Mouse (Mus musculus) stomach, embryonic 16.5 days (tissue): ENCODE results near the gene Cdyl2. TPM values are rescaled to one million over a fixed set of nuclear protein-coding genes. Genes with fewer than 3 reads are reported as not detected.

Source experiments
- ATAC-seq: fragments of 200-750 bp; cut with Nextera tagmentation; 2 replicates; pipeline ENCODE4 v1.8.0; 2017; ENCODE audit warnings: moderate number of reproducible peaks, moderate TSS enrichment; ENCODE audit not compliant: insufficient read depth, low FRiP score
- H3K27ac ChIP-seq: fragments of 300-500 bp; sonication (generic); 2 replicates; pipeline ENCODE4 v1.5.1; 2014; ENCODE audit warnings: low read length
- H3K27me3 ChIP-seq: fragments of 300-500 bp; sonication (generic); 2 replicates; pipeline ENCODE4 v1.6.1; 2014; ENCODE audit warnings: low read length, control low read depth, mixed read lengths; ENCODE audit not compliant: control insufficient read depth, insufficient read depth
- H3K36me3 ChIP-seq: fragments of 300-500 bp; sonication (generic); 2 replicates; pipeline ENCODE4 v1.6.1; 2014; ENCODE audit warnings: low read length; ENCODE audit not compliant: control insufficient read depth, insufficient read depth
- H3K4me1 ChIP-seq: fragments of 300-500 bp; sonication (generic); 2 replicates; pipeline ENCODE4 v1.6.1; 2014; ENCODE audit warnings: low read length, control low read depth, mixed read lengths; ENCODE audit not compliant: control insufficient read depth, insufficient read depth
- H3K4me2 ChIP-seq: fragments of 300-500 bp; sonication (generic); 2 replicates; pipeline ENCODE4 v1.6.1; 2014; ENCODE audit warnings: low read depth, low read length, mixed read lengths
- H3K4me3 ChIP-seq: fragments of 300-500 bp; sonication (generic); replicated peaks from 2 replicates; pipeline ENCODE4 v1.5.1; 2014; ENCODE audit warnings: mild to moderate bottlenecking, low read length
- H3K9ac ChIP-seq: fragments of 300-500 bp; sonication (generic); 2 replicates; pipeline ENCODE4 v1.6.1; 2014; ENCODE audit warnings: low read length
- H3K9me3 ChIP-seq: fragments of 300-500 bp; sonication (generic); replicated peaks from 2 replicates; pipeline ENCODE4 v1.6.1; 2016; ENCODE audit warnings: low read length, control low read depth; ENCODE audit not compliant: control insufficient read depth
- WGBS: fragments of 180-500 bp; shearing (Covaris S2); extraction: QIAGEN DNeasy Blood & Tissue Kit; methylation state at CpG from one replicate; pipeline ENCODE4 v1.1.7; 2014; 5-methylcytosine and 5-hydroxymethylcytosine counted together
- polyA plus RNA-seq: library from polyadenylated mRNA; unstranded; fragments of >200 nt; fragmentation: Nextera tagmentation; extraction: Ambion mirVana; gene quantifications from 2 replicates; pipeline ENCODE4 v1.2.1, GENCODE M21; 2015

The Cdyl2 gene
- polyA plus RNA-seq, 1 experiment from 2014 or later: 4.4 TPM

- no peaks in the 10 kb centered on the region for H3K27me3 ChIP-seq
- no peak overlapping the region for H3K4me3 ChIP-seq
- H3K4me2 ChIP-seq: no peak overlapping the region
- H3K27ac ChIP-seq: no peak overlapping the region
- no peaks in the 10 kb centered on the region for H3K4me1 ChIP-seq
- H3K9me3 ChIP-seq: no peaks in the 10 kb centered on the region
- no peaks in the 10 kb centered on the region for H3K36me3 ChIP-seq
- no peak for ATAC-seq
- no peak overlapping the region for H3K9ac ChIP-seq
- 81% methylated on average over 3 of the region's 3 CpGs for WGBS
Measured at GRCm38 (mm10) chr8:116656811-116657210, 76.0 kb downstream of the Cdyl2 start.

- no peak overlapping the region for H3K27ac ChIP-seq
- H3K4me3 ChIP-seq: no peak overlapping the region
- no peaks in the 10 kb centered on the region for H3K36me3 ChIP-seq
- H3K4me1 ChIP-seq: no peaks in the 10 kb centered on the region
- no peaks in the 10 kb centered on the region for H3K27me3 ChIP-seq
- no peaks in the 10 kb centered on the region for H3K9me3 ChIP-seq
- no peak overlapping the region for H3K9ac ChIP-seq
- WGBS: 64% methylated on average over 3 of the region's 3 CpGs
- ATAC-seq: no peak
- H3K4me2 ChIP-seq: no peak overlapping the region
Measured at GRCm38 (mm10) chr8:116654881-116655280, 77.9 kb downstream of the Cdyl2 start.

- Histone ChIP-seq H3K4me1 (no peaks in the 10 kb centered on the region), H3K27me3 (no peaks in the 10 kb centered on the region), H3K4me2 (no peak overlapping the region), H3K4me3 (no peak overlapping the region), H3K9me3 (no peaks in the 10 kb centered on the region), H3K9ac (no peak overlapping the region), H3K27ac (no peak overlapping the region), H3K36me3 (no peaks in the 10 kb centered on the region)
- ATAC-seq: no peak
- 74% methylated on average over 4 of the region's 4 CpGs for WGBS
Measured at GRCm38 (mm10) chr8:116652949-116653348, 79.8 kb downstream of the Cdyl2 start.

GRCm38 (mm10) chr8:116649975-116650725 is 82.6 kb downstream of the Cdyl2 start:
- H3K27me3 ChIP-seq: no peaks in the 10 kb centered on the region
- ATAC-seq: no peak
- H3K4me3 ChIP-seq: no peak overlapping the region
- H3K4me2 ChIP-seq: no peak overlapping the region
- no peak overlapping the region for H3K9ac ChIP-seq
- no peaks in the 10 kb centered on the region for H3K9me3 ChIP-seq
- 75% methylated on average over 16 of the region's 16 CpGs for WGBS
- no peaks in the 10 kb centered on the region for H3K36me3 ChIP-seq
- H3K4me1 ChIP-seq: no peaks in the 10 kb centered on the region
- H3K27ac ChIP-seq: no peak overlapping the region

- no peak overlapping the region for H3K4me2 ChIP-seq
- 66% methylated on average over 4 of the region's 4 CpGs for WGBS
- no peak overlapping the region for H3K27ac ChIP-seq
- H3K9me3 ChIP-seq: no peaks in the 10 kb centered on the region
- H3K27me3 ChIP-seq: no peaks in the 10 kb centered on the region
- no peaks in the 10 kb centered on the region for H3K36me3 ChIP-seq
- no peak for ATAC-seq
- H3K4me3 ChIP-seq: no peak overlapping the region
- H3K4me1 ChIP-seq: no peaks in the 10 kb centered on the region
- H3K9ac ChIP-seq: no peak overlapping the region
Measured at GRCm38 (mm10) chr8:116645376-116645775, 87.4 kb downstream of the Cdyl2 start.

GRCm38 (mm10) chr8:116640925-116641324 is 91.9 kb downstream of the Cdyl2 start:
- no peaks in the 10 kb centered on the region for H3K27me3 ChIP-seq
- 63% methylated on average over 10 of the region's 10 CpGs for WGBS
- no peak overlapping the region for H3K4me2 ChIP-seq
- no peaks in the 10 kb centered on the region for H3K4me1 ChIP-seq
- no peak overlapping the region for H3K9ac ChIP-seq
- H3K36me3 ChIP-seq: no peaks in the 10 kb centered on the region
- H3K9me3 ChIP-seq: no peaks in the 10 kb centered on the region
- no peak for ATAC-seq
- no peak overlapping the region for H3K4me3 ChIP-seq
- H3K27ac ChIP-seq: no peak overlapping the region

GRCm38 (mm10) chr8:116637998-116638397 is 94.8 kb downstream of the Cdyl2 start:
- Histone ChIP-seq H3K4me3 (no peak overlapping the region), H3K4me2 (no peak overlapping the region), H3K9ac (no peak overlapping the region), H3K27me3 (no peaks in the 10 kb centered on the region), H3K9me3 (no peaks in the 10 kb centered on the region), H3K4me1 (no peaks in the 10 kb centered on the region), H3K36me3 (no peaks in the 10 kb centered on the region), H3K27ac (no peak overlapping the region)
- no peak for ATAC-seq
- 79% methylated on average over 4 of the region's 4 CpGs for WGBS

GRCm38 (mm10) chr8:116637193-116637592 is 95.6 kb downstream of the Cdyl2 start:
- Histone ChIP-seq H3K9ac (no peak overlapping the region), H3K27ac (no peak overlapping the region), H3K9me3 (no peaks in the 10 kb centered on the region), H3K36me3 (no peaks in the 10 kb centered on the region), H3K4me1 (no peaks in the 10 kb centered on the region), H3K4me2 (no peak overlapping the region), H3K4me3 (no peak overlapping the region), H3K27me3 (no peaks in the 10 kb centered on the region)
- WGBS: 92% methylated on average over 7 of the region's 7 CpGs
- no peak for ATAC-seq

GRCm38 (mm10) chr8:116636396-116636795 is 96.4 kb downstream of the Cdyl2 start:
- Histone ChIP-seq H3K4me2 (no peak overlapping the region), H3K4me3 (no peak overlapping the region), H3K9me3 (no peaks in the 10 kb centered on the region), H3K27ac (no peak overlapping the region), H3K27me3 (no peaks in the 10 kb centered on the region), H3K4me1 (no peaks in the 10 kb centered on the region), H3K36me3 (no peaks in the 10 kb centered on the region), H3K9ac (no peak overlapping the region)
- 70% methylated on average over 10 of the region's 10 CpGs for WGBS
- no peak for ATAC-seq
